Comparison of ENCODE assay signal across 8 mouse cellular contexts in genomic region chr5:123019336-123020016, GRCm38 (mm10). TPM values are rescaled to one million over a fixed set of nuclear protein-coding genes. Genes with fewer than 3 reads are reported as not detected.
DNase-seq lines count a peak whose midpoint lies in the region; ATAC-seq and TF ChIP-seq lines count a peak whose summit lies in the region.

No protein-coding gene starts in this region.

- no peak for TF ChIP-seq POLR2A in kidney, adult 2 months (IDR thresholded peaks at IDR 0.05; ENCODE audit: low read depth, low read length)

- peak overlapping the region; percentile 45; the same call in 1 of the 2 replicates for H3K9ac ChIP-seq in heart, embryonic 16.5 days (ENCODE audit: low read length)

- peak overlapping the region; percentile 40 for H3K27ac ChIP-seq in brown adipose tissue, adult 24 weeks (replicated peaks; ENCODE audit: low read depth, low read length)
- peak overlapping the region; percentile 80 for H3K27ac ChIP-seq in heart, embryonic 16.5 days (ENCODE audit: low read length)
- H3K27ac ChIP-seq in kidney, adult 2 months (ENCODE audit: insufficient read depth, low read depth, low read length): no peak overlapping the region

- H3K9me3 ChIP-seq in heart, embryonic 16.5 days (replicated peaks; ENCODE audit: control insufficient read depth, low read length): no peaks in the 10 kb centered on the region

- H3K4me3 ChIP-seq in C2C12 (ENCODE audit: insufficient read depth, poor library complexity, severe bottlenecking): no peak overlapping the region
- 0 out of 2 replicates have a peak overlapping the region, but pooled peaks have one; percentile 8 for H3K4me3 ChIP-seq in brown adipose tissue, adult 24 weeks (ENCODE audit: insufficient read depth, low read depth, low read length)
- no peak overlapping the region for H3K4me3 ChIP-seq in heart, embryonic 16.5 days (ENCODE audit: low read length)
- H3K4me3 ChIP-seq in kidney, adult 2 months (ENCODE audit: insufficient read depth, low read depth, low read length): no peak overlapping the region

- WGBS in heart, embryonic 16.5 days: 23% methylated on average over 10 of the region's 10 CpGs
- 67% methylated on average over 10 of the region's 10 CpGs for WGBS in kidney, adult 2 months

- ATAC-seq in heart, embryonic 16.5 days (replicated peaks; ENCODE audit: extremely low read depth, insufficient read depth, low FRiP score): no peak
- ATAC-seq in megakaryocyte-erythroid progenitor cell, adult 5-6 weeks (replicated peaks; ENCODE audit: low FRiP score, low TSS enrichment, poor library complexity, severe bottlenecking): no peak

- H3ac ChIP-seq in C2C12 (ENCODE audit: control insufficient read depth, insufficient read length, low read depth): no peak overlapping the region

- peak overlapping the region; percentile 44 for H3K4me2 ChIP-seq in heart, embryonic 16.5 days (ENCODE audit: low read depth, low read length)

- peaks cover 26% of the 10 kb centered on the region for H3K4me1 ChIP-seq in brown adipose tissue, adult 24 weeks (ENCODE audit: control insufficient read depth, insufficient read depth, insufficient read length, low read length)
- H3K4me1 ChIP-seq in heart, embryonic 16.5 days (ENCODE audit: control insufficient read depth, insufficient read depth, low read length): peaks cover 48% of the 10 kb centered on the region
- H3K4me1 ChIP-seq in kidney, adult 2 months (ENCODE audit: control insufficient read depth, insufficient read depth, low read length): peaks cover 23% of the 10 kb centered on the region

- H3K79me2 ChIP-seq in C2C12 (ENCODE audit: control insufficient read depth, insufficient read depth): peaks cover 4% of the 10 kb centered on the region

- peak; percentile 25 for DNase-seq in lung, postnatal 10 days
- no peak for DNase-seq in adrenal gland, adult 8-10 months
- no peak for DNase-seq in kidney, adult 2 months
- DNase-seq in frontal cortex, adult 2 months (ENCODE audit: extremely low spot score in 1 of 2, low spot score in 1 of 2): no peak

- H3K27me3 ChIP-seq in C2C12 (ENCODE audit: control insufficient read depth, insufficient read depth, insufficient read length): no peaks in the 10 kb centered on the region
- no peaks in the 10 kb centered on the region for H3K27me3 ChIP-seq in heart, embryonic 16.5 days (ENCODE audit: control insufficient read depth, insufficient read depth, low read length)
- H3K27me3 ChIP-seq in kidney, adult 2 months (replicated peaks; ENCODE audit: control insufficient read depth, insufficient read depth, low read length): no peaks in the 10 kb centered on the region

- no peaks in the 10 kb centered on the region for H3K36me3 ChIP-seq in C2C12 (ENCODE audit: control insufficient read depth, insufficient read depth)
- no peaks in the 10 kb centered on the region for H3K36me3 ChIP-seq in heart, embryonic 16.5 days (ENCODE audit: control insufficient read depth, insufficient read depth)
- no peaks in the 10 kb centered on the region for H3K36me3 ChIP-seq in kidney, adult 2 months (ENCODE audit: control insufficient read depth, insufficient read depth, low read length)

- H3K79me3 ChIP-seq in C2C12 (ENCODE audit: low read depth): peaks cover 4% of the 10 kb centered on the region

- no peak for TF ChIP-seq CTCF in C2C12 (IDR thresholded peaks at IDR 0.05; ENCODE audit: control insufficient read depth, insufficient read depth, insufficient read length)
- no peak for TF ChIP-seq CTCF in kidney, adult 2 months (conservative IDR thresholded peaks at IDR 0.05; ENCODE audit: insufficient read depth, insufficient read length, low read depth, low read length)

TF ChIP-seq in C2C12, 6 proteins besides CTCF, POLR2A, EP300 and RAD21:
- TF ChIP-seq MYOG (IDR thresholded peaks at IDR 0.05; ENCODE audit: control insufficient read depth, extremely low read depth, insufficient read length) (no peak), CEBPB (IDR thresholded peaks at IDR 0.05; ENCODE audit: low read depth) (peak; percentile 29)

RNA-seq across cellular contexts. Expression of gene Orai1, which starts 4.6 kb away (rescaled TPM):
- 10.8 TPM for polyA plus RNA-seq in C2C12 (2012; fragmentation: generic; extraction: Trizol)
- polyA plus RNA-seq in brown adipose tissue, adult 24 weeks (2012; ENCODE audit: insufficient read depth, insufficient read length, missing spikeins): 6.9 and 7.6 TPM in 2 replicates
- polyA plus RNA-seq in heart, embryonic 16.5 days (2015; fragmentation: Nextera tagmentation; extraction: Ambion mirVana): 16.8 and 19.1 TPM in 2 replicates
- 10 to 100 TPM; 11.5 to 13.5 (median 12.0) TPM for total RNA-seq in adrenal gland, adult 8-10 months (2022)
- 6.0 and 7.7 TPM in 2 replicates for total RNA-seq in megakaryocyte-erythroid progenitor cell, adult 5-6 weeks (2014; fragmentation: Nextera tagmentation)
- 3.9 and 4.9 TPM in 2 replicates for total RNA-seq in megakaryocyte-erythroid progenitor cell, adult 5-6 weeks (2017)
- 63.2 and 90.6 TPM in 2 replicates for polyA plus RNA-seq in kidney, adult 2 months (2012; rRNA removed)
- polyA plus RNA-seq in frontal cortex, adult 2 months (2012; rRNA removed): 17.6 and 20.6 TPM in 2 replicates

RNA-seq across cellular contexts. Expression of gene Morn3, which starts 27.3 kb away (rescaled TPM):
- not detected for polyA plus RNA-seq in C2C12 (2012; fragmentation: generic; extraction: Trizol)
- polyA plus RNA-seq in brown adipose tissue, adult 24 weeks (2012; ENCODE audit: insufficient read depth, insufficient read length, missing spikeins): not detected in 2 replicates
- polyA plus RNA-seq in heart, embryonic 16.5 days (2015; fragmentation: Nextera tagmentation; extraction: Ambion mirVana): 0.37 and 1.5 TPM in 2 replicates
- not detected for total RNA-seq in adrenal gland, adult 8-10 months (2022)
- not detected in 2 replicates for total RNA-seq in megakaryocyte-erythroid progenitor cell, adult 5-6 weeks (2014; fragmentation: Nextera tagmentation)
- total RNA-seq in megakaryocyte-erythroid progenitor cell, adult 5-6 weeks (2017): not detected in 2 replicates
- 0.06 and 0.08 TPM in 2 replicates for polyA plus RNA-seq in kidney, adult 2 months (2012; rRNA removed)
- polyA plus RNA-seq in frontal cortex, adult 2 months (2012; rRNA removed): 0.13 TPM in 1 of 2 replicates, not detected in the other

RNA-seq across cellular contexts. Expression of gene Kdm2b, which starts 29.9 kb away (rescaled TPM):
- 15.3 TPM for polyA plus RNA-seq in C2C12 (2012; fragmentation: generic; extraction: Trizol)
- polyA plus RNA-seq in brown adipose tissue, adult 24 weeks (2012; ENCODE audit: insufficient read depth, insufficient read length, missing spikeins): 6.3 and 6.5 TPM in 2 replicates
- 26.8 and 27.3 TPM in 2 replicates for polyA plus RNA-seq in heart, embryonic 16.5 days (2015; fragmentation: Nextera tagmentation; extraction: Ambion mirVana)
- total RNA-seq in adrenal gland, adult 8-10 months (2022): 10 to 100 TPM; 16.9 to 20.0 (median 18.5) TPM
- 58.8 and 70.5 TPM in 2 replicates for total RNA-seq in megakaryocyte-erythroid progenitor cell, adult 5-6 weeks (2014; fragmentation: Nextera tagmentation)
- total RNA-seq in megakaryocyte-erythroid progenitor cell, adult 5-6 weeks (2017): 62.3 and 64.0 TPM in 2 replicates
- 9.6 and 10.9 TPM in 2 replicates for polyA plus RNA-seq in kidney, adult 2 months (2012; rRNA removed)
- 18.7 and 20.9 TPM in 2 replicates for polyA plus RNA-seq in frontal cortex, adult 2 months (2012; rRNA removed)

RNA-seq across cellular contexts. Expression of gene Tmem120b, which starts 48.7 kb away (rescaled TPM):
- 10.4 TPM for polyA plus RNA-seq in C2C12 (2012; fragmentation: generic; extraction: Trizol)
- 91.8 and 116 TPM in 2 replicates for polyA plus RNA-seq in brown adipose tissue, adult 24 weeks (2012; ENCODE audit: insufficient read depth, insufficient read length, missing spikeins)
- polyA plus RNA-seq in heart, embryonic 16.5 days (2015; fragmentation: Nextera tagmentation; extraction: Ambion mirVana): 14.6 and 14.9 TPM in 2 replicates
- total RNA-seq in adrenal gland, adult 8-10 months (2022): 10 to 100 TPM in 3 of 4 experiments, 1 to 10 TPM in 1; 9.8 to 22.3 (median 14.5) TPM
- total RNA-seq in megakaryocyte-erythroid progenitor cell, adult 5-6 weeks (2014; fragmentation: Nextera tagmentation): 22.0 and 24.8 TPM in 2 replicates
- 4.0 and 12.6 TPM in 2 replicates for total RNA-seq in megakaryocyte-erythroid progenitor cell, adult 5-6 weeks (2017)
- polyA plus RNA-seq in kidney, adult 2 months (2012; rRNA removed): 9.9 and 12.7 TPM in 2 replicates
- polyA plus RNA-seq in frontal cortex, adult 2 months (2012; rRNA removed): 9.1 and 11.5 TPM in 2 replicates
